Mouse (Mus musculus) MEL (cell line): ENCODE data around the gene Lsm12.

Experiments
- CHD1 ChIP-seq: IDR thresholded peaks from 2 replicates; pipeline ENCODE4 v1.6.1; 2012; ENCODE audit warnings: low read depth, mild to moderate bottlenecking, inconsistent platforms, low read length, improper control_type of control experiment
- CTCF ChIP-seq, 3 experiments: IDR thresholded peaks in 2 of 3; conservative IDR thresholded peaks in 1 of 3; 2 replicates each; pipeline ENCODE4 v1.5.1; 2011 to 2012; ENCODE audit warnings: low read length in 3 of 3, low read depth in 2 of 3, mild to moderate bottlenecking in 2 of 3, improper control_type of control experiment in 1 of 3, inconsistent platforms in 1 of 3, mixed read lengths in 1 of 3, moderate library complexity in 1 of 3; ENCODE audit not compliant: control insufficient read depth in 1 of 3, insufficient read depth in 1 of 3, poor library complexity in 1 of 3, severe bottlenecking in 1 of 3
- E2F4 ChIP-seq: IDR thresholded peaks from 2 replicates; pipeline ENCODE4 v1.6.1; 2011; ENCODE audit warnings: low read depth, low read length, improper control_type of control experiment, borderline replicate concordance
- EP300 ChIP-seq, 2 experiments: IDR thresholded peaks; 2 replicates each; pipeline ENCODE4 v1.6.1; 2011; ENCODE audit warnings: improper control_type of control experiment in 2 of 2, low read length in 2 of 2, low read depth in 1 of 2, mild to moderate bottlenecking in 1 of 2
- POLR2A ChIP-seq, 2 experiments: IDR thresholded peaks; 2 replicates each; pipeline ENCODE4 v1.6.1; 2011 to 2012; ENCODE audit warnings: low read length in 2 of 2, mild to moderate bottlenecking in 2 of 2, control low read depth in 1 of 2, improper control_type of control experiment in 1 of 2, low read depth in 1 of 2, moderate library complexity in 1 of 2; ENCODE audit not compliant: control insufficient read depth in 1 of 2, insufficient read depth in 1 of 2, poor library complexity in 1 of 2
- POLR2AphosphoS2 ChIP-seq: IDR thresholded peaks from 2 replicates; pipeline ENCODE4 v1.6.1; 2011; ENCODE audit warnings: low read length, improper control_type of control experiment
- POLR2AphosphoS5 ChIP-seq: IDR thresholded peaks from 2 replicates; pipeline ENCODE4 v1.6.1; 2012; ENCODE audit warnings: low read depth, borderline replicate concordance, mild to moderate bottlenecking, inconsistent platforms, low read length, moderate library complexity, mixed read lengths
- ZKSCAN1 ChIP-seq: IDR thresholded peaks from 2 replicates; pipeline ENCODE4 v1.6.1; 2012; ENCODE audit warnings: low read depth, mild to moderate bottlenecking, inconsistent platforms, low read length, improper control_type of control experiment, moderate library complexity

GRCm38 (mm10) chr11:102208846-102209245, 23.8 kb upstream of the Lsm12 start:
- TF ChIP-seq POLR2A (IDR thresholded peaks at IDR 0.05; ENCODE audit: control insufficient read depth in 1 of 2, insufficient read depth in 1 of 2, low read depth in 1 of 2, low read length in 2 of 2, poor library complexity in 1 of 2) (no peak), POLR2AphosphoS5 (no peak), E2F4 (no peak), CHD1 (no peak), EP300 (IDR thresholded peaks at IDR 0.05; ENCODE audit: low read depth in 1 of 2, low read length in 2 of 2) (no peak), POLR2AphosphoS2 (no peak), CTCF (IDR thresholded peaks at IDR 0.05 in 2 of 3, conservative IDR thresholded peaks at IDR 0.05 in 1 of 3; ENCODE audit: control insufficient read depth in 1 of 3, insufficient read depth in 1 of 3, low read depth in 2 of 3, low read length in 3 of 3, poor library complexity in 1 of 3, severe bottlenecking in 1 of 3) (no peak), ZKSCAN1 (no peak)
